Mouse (Mus musculus): ENCODE results near the gene Lcp1. TPM values are rescaled to one million over a fixed set of nuclear protein-coding genes. Genes with fewer than 3 reads are reported as not detected.

Lcp1 gene
- polyA plus RNA-seq, 1 experiment from 2014 or later, result 25.5 TPM

GRCm38 (mm10) chr14:75229834-75230233, 98.9 kb downstream of the Lcp1 start:
- WGBS, result 66% methylated on average over 2 of the region's 2 CpGs
- Histone ChIP-seq H3K27ac (replicated peaks) (no peak overlapping the region), H3K9me3 (no peaks in the 10 kb centered on the region), H3K36me3 (replicated peaks) (no peaks in the 10 kb centered on the region), H3K4me3 (no peak overlapping the region), H3K4me1 (no peaks in the 10 kb centered on the region), H3K27me3 (replicated peaks; ENCODE audit: low read depth, poor library complexity, severe bottlenecking) (no peaks in the 10 kb centered on the region)
- DNase-seq (ENCODE audit: low spot score), result peak; percentile 32

DNA sequence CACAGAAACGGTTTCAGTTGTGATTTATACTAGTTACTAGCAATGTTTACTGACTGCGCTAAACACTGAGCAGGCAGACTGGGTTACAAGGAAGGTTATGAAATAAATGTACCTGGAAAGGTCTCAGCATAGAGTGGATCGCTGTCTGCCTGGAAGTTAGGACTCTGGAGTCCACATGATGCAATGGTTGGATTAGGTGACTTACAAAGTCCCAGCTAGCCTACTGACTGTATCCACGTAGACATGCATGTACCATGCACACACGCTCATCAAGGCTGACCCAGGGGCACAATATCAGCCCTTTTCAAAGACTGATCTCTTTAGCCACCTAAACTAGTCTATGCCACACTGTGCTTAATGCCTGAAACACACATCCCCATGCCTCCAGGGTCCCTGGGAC, 102.2 kb downstream of the Lcp1 start:
- Histone ChIP-seq H3K4me3 (no peak overlapping the region), H3K36me3 (replicated peaks) (no peaks in the 10 kb centered on the region), H3K4me1 (peaks cover 7% of the 10 kb centered on the region), H3K27me3 (replicated peaks; ENCODE audit: low read depth, poor library complexity, severe bottlenecking) (no peaks in the 10 kb centered on the region), H3K9me3 (no peaks in the 10 kb centered on the region), H3K27ac (replicated peaks) (no peak overlapping the region)
- DNase-seq (ENCODE audit: low spot score), result no peak
- WGBS, result 91% methylated on average over 5 of the region's 5 CpGs

- Histone ChIP-seq H3K36me3 (replicated peaks) (no peaks in the 10 kb centered on the region), H3K4me3 (no peak overlapping the region)
- DNase-seq (ENCODE audit: low spot score), result no peak
These were observed 104.7 kb downstream of the Lcp1 start for GRCm38 (mm10) chr14:75235552-75235951.

GRCm38 (mm10) chr14:75235955-75236635, 105.2 kb downstream of the Lcp1 start:
- DNase-seq (ENCODE audit: low spot score), result peak; percentile 36
- H3K9me3 ChIP-seq, result no peaks in the 10 kb centered on the region
- H3K4me3 ChIP-seq, result no peak overlapping the region
- peaks cover 7% of the 10 kb centered on the region for H3K4me1 ChIP-seq
- no peaks in the 10 kb centered on the region for H3K27me3 ChIP-seq (replicated peaks; ENCODE audit: low read depth, poor library complexity, severe bottlenecking)
- H3K36me3 ChIP-seq (replicated peaks), result no peaks in the 10 kb centered on the region
- WGBS, result 52% methylated on average over 9 of the region's 9 CpGs
- H3K27ac ChIP-seq (replicated peaks), result no peak overlapping the region

More at GRCm38 (mm10) chr14:75235552-75235951, 104.7 kb downstream of the Lcp1 start:
- WGBS, result 88% methylated on average over 8 of the region's 8 CpGs
- peaks cover 7% of the 10 kb centered on the region for H3K4me1 ChIP-seq
- H3K27ac ChIP-seq (replicated peaks), result no peak overlapping the region
- H3K27me3 ChIP-seq (replicated peaks; ENCODE audit: low read depth, poor library complexity, severe bottlenecking), result no peaks in the 10 kb centered on the region
- H3K9me3 ChIP-seq, result no peaks in the 10 kb centered on the region

DNA sequence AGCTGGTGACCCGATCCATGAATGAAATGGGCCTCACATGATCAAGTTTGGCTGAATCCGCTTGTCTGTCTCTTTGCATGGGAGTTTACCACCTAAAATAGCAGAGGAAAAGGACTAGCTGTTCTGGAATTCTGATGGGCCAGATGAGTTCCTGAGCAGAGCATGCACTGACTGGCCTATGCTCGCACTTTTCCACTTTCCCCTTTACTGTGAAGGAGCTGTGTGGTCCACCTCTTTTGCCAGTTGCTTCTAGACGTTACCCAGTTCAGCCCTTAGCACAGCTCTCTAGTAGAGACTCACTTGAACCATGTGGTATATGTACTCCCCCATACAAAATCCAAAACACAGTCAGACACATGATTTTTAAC, 105.7 kb downstream of the Lcp1 start:
- DNase-seq (ENCODE audit: low spot score), result no peak

GRCm38 (mm10) chr14:75237096-75237495, 106.2 kb downstream of the Lcp1 start:
- no peak for DNase-seq (ENCODE audit: low spot score)
- Histone ChIP-seq H3K27me3 (replicated peaks; ENCODE audit: low read depth, poor library complexity, severe bottlenecking) (no peaks in the 10 kb centered on the region), H3K9me3 (no peaks in the 10 kb centered on the region), H3K4me1 (peaks cover 7% of the 10 kb centered on the region), H3K36me3 (replicated peaks) (no peaks in the 10 kb centered on the region), H3K27ac (replicated peaks) (no peak overlapping the region), H3K4me3 (no peak overlapping the region)
- 89% methylated on average over 8 of the region's 8 CpGs for whole genome bisulfite sequencing

More for the DNA sequence above, 105.7 kb downstream of the Lcp1 start:
- Histone ChIP-seq H3K9me3 (no peaks in the 10 kb centered on the region), H3K36me3 (replicated peaks) (no peaks in the 10 kb centered on the region), H3K27ac (replicated peaks) (no peak overlapping the region), H3K4me1 (peaks cover 7% of the 10 kb centered on the region), H3K4me3 (no peak overlapping the region), H3K27me3 (replicated peaks; ENCODE audit: low read depth, poor library complexity, severe bottlenecking) (no peaks in the 10 kb centered on the region)
- 82% methylated on average over 4 of the region's 4 CpGs for WGBS

GRCm38 (mm10) chr14:75238054-75238692, 107.3 kb downstream of the Lcp1 start:
- peaks cover 7% of the 10 kb centered on the region for H3K4me1 ChIP-seq
- DNase-seq (ENCODE audit: low spot score), result no peak
- WGBS, result 89% methylated on average over 6 of the region's 6 CpGs
- no peaks in the 10 kb centered on the region for H3K27me3 ChIP-seq (replicated peaks; ENCODE audit: low read depth, poor library complexity, severe bottlenecking)
- no peak overlapping the region for H3K4me3 ChIP-seq
- H3K9me3 ChIP-seq, result no peaks in the 10 kb centered on the region
- H3K27ac ChIP-seq (replicated peaks), result no peak overlapping the region
- H3K36me3 ChIP-seq (replicated peaks), result no peaks in the 10 kb centered on the region

DNA sequence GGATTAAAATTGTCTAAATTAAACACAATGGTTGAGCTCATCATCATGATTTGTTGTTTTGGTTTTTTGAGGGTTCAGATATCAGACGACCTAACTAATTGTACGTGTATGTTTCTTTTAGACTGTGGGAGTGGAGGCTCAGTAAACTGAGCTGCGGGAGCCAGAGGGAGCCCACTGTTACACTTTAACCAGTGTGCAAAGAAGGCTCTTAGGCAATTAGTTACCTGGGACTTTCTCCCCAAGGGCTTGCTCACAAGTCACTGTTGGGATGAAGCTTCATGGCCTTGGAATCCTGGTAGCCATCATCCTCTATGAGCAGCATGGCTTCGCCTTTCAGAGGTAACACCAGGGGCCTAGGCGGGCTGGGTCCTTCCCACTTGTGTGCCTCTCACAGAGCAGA, 111.2 kb downstream of the Lcp1 start, which contains the start of gene Cpb2:
Cpb2 (plus strand) TSS at position 201 of the 400 bp plus-strand sequence.
- Histone ChIP-seq H3K4me1 (no peaks in the 10 kb centered on the region), H3K27ac (replicated peaks) (no peak within 1 kb of the TSS), H3K4me3 (no peak within 1 kb of the TSS), H3K27me3 (replicated peaks; ENCODE audit: low read depth, poor library complexity, severe bottlenecking) (no peaks in the 10 kb centered on the region), H3K36me3 (replicated peaks) (no peaks in the 10 kb centered on the region), H3K9me3 (no peaks in the 10 kb centered on the region)
- DNase-seq (ENCODE audit: low spot score), result no peak
- WGBS, result 88% methylated on average over 5 of the region's 5 CpGs

- DNase-seq (ENCODE audit: low spot score), result no peak
- Histone ChIP-seq H3K4me1 (no peaks in the 10 kb centered on the region), H3K27me3 (replicated peaks; ENCODE audit: low read depth, poor library complexity, severe bottlenecking) (no peaks in the 10 kb centered on the region), H3K9me3 (no peaks in the 10 kb centered on the region), H3K27ac (replicated peaks) (no peak overlapping the region), H3K36me3 (replicated peaks) (no peaks in the 10 kb centered on the region), H3K4me3 (no peak overlapping the region)
- WGBS, result 80% methylated on average over 11 of the region's 11 CpGs
These were observed 115.4 kb downstream of the Lcp1 start for GRCm38 (mm10) chr14:75246024-75247000.

GRCm38 (mm10) chr14:75250432-75250831, 119.5 kb downstream of the Lcp1 start:
- Histone ChIP-seq H3K27me3 (replicated peaks; ENCODE audit: low read depth, poor library complexity, severe bottlenecking) (no peaks in the 10 kb centered on the region), H3K36me3 (replicated peaks) (no peaks in the 10 kb centered on the region), H3K4me1 (no peaks in the 10 kb centered on the region), H3K4me3 (no peak overlapping the region), H3K9me3 (no peaks in the 10 kb centered on the region), H3K27ac (replicated peaks) (no peak overlapping the region)
- WGBS, result 89% methylated on average over 3 of the region's 3 CpGs
- DNase-seq (ENCODE audit: low spot score), result no peak

DNA sequence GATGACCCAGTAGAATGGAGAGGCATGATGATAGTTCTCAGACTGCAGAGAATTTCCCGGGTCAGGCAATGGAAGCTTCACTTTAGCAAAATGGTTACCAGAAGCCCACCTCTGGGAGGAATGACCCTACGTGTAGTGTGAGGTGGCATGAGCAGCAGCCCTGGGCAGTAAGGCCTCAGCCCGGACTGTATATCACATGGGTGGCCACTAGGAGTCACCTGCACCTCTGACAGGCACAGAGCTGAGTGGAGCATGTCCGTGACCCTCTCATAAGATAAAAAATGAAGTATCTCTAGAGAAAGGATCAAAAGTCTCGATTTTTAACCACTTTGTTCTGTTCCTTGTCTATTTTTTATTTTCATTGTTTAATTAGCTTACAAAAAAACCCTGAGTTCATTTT, 125.6 kb downstream of the Lcp1 start:
- Histone ChIP-seq H3K36me3 (replicated peaks) (no peaks in the 10 kb centered on the region), H3K9me3 (no peaks in the 10 kb centered on the region), H3K4me1 (no peaks in the 10 kb centered on the region), H3K4me3 (no peak overlapping the region), H3K27ac (replicated peaks) (no peak overlapping the region), H3K27me3 (replicated peaks; ENCODE audit: low read depth, poor library complexity, severe bottlenecking) (no peaks in the 10 kb centered on the region)
- WGBS, result 55% methylated on average over 5 of the region's 5 CpGs
- DNase-seq (ENCODE audit: low spot score), result peak; percentile 17

DNA sequence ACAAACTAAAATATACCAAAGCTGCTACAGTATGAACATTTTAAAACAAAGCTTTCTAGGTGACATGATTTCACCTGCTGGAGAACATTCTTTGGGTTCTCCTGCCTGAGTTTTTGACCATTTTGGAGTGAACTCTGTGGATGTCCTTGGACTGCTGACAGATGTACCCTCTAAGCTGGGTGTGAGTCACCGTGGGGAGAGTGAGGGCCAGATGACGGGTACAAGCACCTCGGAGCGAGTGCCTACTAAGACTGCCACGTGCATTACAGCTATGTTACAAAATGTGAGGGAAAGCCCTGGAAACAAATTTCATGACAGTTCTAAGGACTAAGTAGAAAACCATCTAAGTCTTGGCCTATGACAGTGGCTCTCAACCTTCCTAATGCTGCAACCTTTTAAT, 138.6 kb downstream of the Lcp1 start:
- Histone ChIP-seq H3K4me3 (no peak overlapping the region), H3K9me3 (no peaks in the 10 kb centered on the region), H3K27ac (replicated peaks) (no peak overlapping the region), H3K27me3 (replicated peaks; ENCODE audit: low read depth, poor library complexity, severe bottlenecking) (no peaks in the 10 kb centered on the region), H3K4me1 (no peaks in the 10 kb centered on the region), H3K36me3 (replicated peaks) (no peaks in the 10 kb centered on the region)
- no peak for DNase-seq (ENCODE audit: low spot score)
- 87% methylated on average over 5 of the region's 5 CpGs for WGBS

Data from embryonic facial prominence, embryonic 10.5 days (tissue).